Mouse (Mus musculus) left cerebral cortex, postnatal 10 days (tissue): Measurements from ENCODE around the gene Traf3ip1. TPM values are rescaled to one million over a fixed set of nuclear protein-coding genes. Genes with fewer than 3 reads are reported as not detected.
A peak's percentile ranks its signal among the peaks of the same experiment; 100 is the strongest.

Experiments
- DNase-seq, 2 experiments: peaks; one replicate each; pipeline ENCODE4 v3.0.0; 2021 to 2022; ENCODE audit warnings: low spot score in 2 of 2, mixed read lengths in 1 of 2; ENCODE audit errors: extremely low spot score in 1 of 2
- intact Hi-C: fragments of 180-260 bp; cut with DNase I; formaldehyde crosslinking; loops from one replicate; pipeline ENCODE4 v1.15.1; 2025
- total RNA-seq, 2 experiments: library from RNA; stranded (reverse); gene quantifications; 2 replicates each; pipeline ENCODE4 v1.2.3; 2021

The Traf3ip1 gene
- total RNA-seq, 2 experiments from 2014 or later = 13.7 to 14.4 TPM

- intact Hi-C loops = no loop called here
- DNase-seq = no peak
These were observed 66.8 kb downstream of the Traf3ip1 start for GRCm38 (mm10) chr1:91561226-91561625.

GRCm38 (mm10) chr1:91562977-91563590 lies 68.6 kb downstream of the Traf3ip1 start:
- intact Hi-C loops = no loop called here
- peak in 1 of 2 experiments; percentile 60 for DNase-seq

- intact Hi-C loops = no loop called here
- DNase-seq = no peak
These were observed 69.6 kb downstream of the Traf3ip1 start for GRCm38 (mm10) chr1:91564004-91564403.

- intact Hi-C loops = no loop called here
- no peak for DNase-seq
These were observed 70.2 kb downstream of the Traf3ip1 start for GRCm38 (mm10) chr1:91564598-91564997.

GRCm38 (mm10) chr1:91567269-91567668 lies 72.8 kb downstream of the Traf3ip1 start:
- no peak for DNase-seq
- intact Hi-C loops = no loop called here

- intact Hi-C loops = loop anchor here (10.0 kb wide), 1 partner anchor 302 kb away; no protein-coding TSS in a partner anchor
- no peak for DNase-seq
These were observed 78.0 kb downstream of the Traf3ip1 start for GRCm38 (mm10) chr1:91572458-91572857.

GRCm38 (mm10) chr1:91574208-91574607 lies 79.8 kb downstream of the Traf3ip1 start:
- DNase-seq = peak; percentile 56 to 58
- intact Hi-C loops = loop anchor here (2.0 to 10.0 kb wide), 2 partner anchors 183 to 301 kb away; no protein-coding TSS in a partner anchor

- DNase-seq = peak in 1 of 2 experiments; percentile 65
- intact Hi-C loops = loop anchor here (10.0 kb wide), 1 partner anchor 297 kb away; no protein-coding TSS in a partner anchor
These were observed 83.6 kb downstream of the Traf3ip1 start for GRCm38 (mm10) chr1:91577883-91578517.

Other genes starting within 250 kb of the Traf3ip1 start
- 10 to 100 TPM; 47.5 to 50.0 TPM for gene Ube2f, start 244.3 kb upstream of the Traf3ip1 start, total RNA-seq
- gene Scly, start 196.3 kb upstream of the Traf3ip1 start, total RNA-seq = 10 to 100 TPM; 10.4 to 10.5 TPM
- under 1 TPM; 0.13 to 0.14 TPM for gene Espnl, start 172.6 kb upstream of the Traf3ip1 start, total RNA-seq
- gene Klhl30, start 143.6 kb upstream of the Traf3ip1 start, total RNA-seq = not detected
- gene Erfe, start 128.2 kb upstream of the Traf3ip1 start, total RNA-seq = under 1 TPM; 0.39 to 0.41 TPM
- 10 to 100 TPM; 62.9 to 68.6 TPM for gene Ilkap, start 95.8 kb upstream of the Traf3ip1 start, total RNA-seq
- gene Hes6, start 80.6 kb upstream of the Traf3ip1 start, total RNA-seq = 10 to 100 TPM; 26.6 to 27.3 TPM
- gene Per2, start 35.3 kb upstream of the Traf3ip1 start, total RNA-seq = 10 to 100 TPM; 14.6 to 16.0 TPM
- gene Asb1, start 45.9 kb downstream of the Traf3ip1 start, total RNA-seq = 10 to 100 TPM; 38.8 to 44.4 TPM